Mouse (Mus musculus) forebrain, embryonic 16.5 days (tissue): ENCODE measurements at regions not wholly inside any gene's neighbourhood (a gene's known extent, or its start where the extent isn't known, plus 50 kb on each side); places are given as distances from the start of the nearest gene placed in this dataset.
"Not testable (repeated sequence)": the region's sequence is repeated elsewhere in the genome, so short reads cannot be mapped to it uniquely, and the experiment has no call there.

Experiments
- ATAC-seq: fragments of 200-750 bp; cut with Nextera tagmentation; 2 replicates; pipeline ENCODE4 v1.8.0; 2017; ENCODE audit warnings: mild to moderate bottlenecking, moderate library complexity
- H3K27ac ChIP-seq: fragments of 300-500 bp; sonication (generic); 2 replicates; pipeline ENCODE4 v1.5.1; 2014; ENCODE audit warnings: low read length, control low read depth
- H3K27me3 ChIP-seq: fragments of 300-500 bp; sonication (generic); replicated peaks from 2 replicates; pipeline ENCODE4 v1.6.1; 2014; ENCODE audit warnings: low read length; ENCODE audit not compliant: control insufficient read depth, insufficient read depth
- H3K36me3 ChIP-seq: fragments of 300-500 bp; sonication (generic); 2 replicates; pipeline ENCODE4 v1.6.1; 2014; ENCODE audit not compliant: control insufficient read depth, insufficient read depth
- H3K4me1 ChIP-seq: fragments of 300-500 bp; sonication (generic); replicated peaks from 2 replicates; pipeline ENCODE4 v1.6.1; 2014; ENCODE audit warnings: low read length; ENCODE audit not compliant: control insufficient read depth, insufficient read depth
- H3K4me2 ChIP-seq: fragments of 300-500 bp; sonication (generic); 2 replicates; pipeline ENCODE4 v1.6.1; 2014; ENCODE audit warnings: mild to moderate bottlenecking, low read length, control low read depth
- H3K4me3 ChIP-seq: fragments of 300-500 bp; sonication (generic); replicated peaks from 2 replicates; pipeline ENCODE4 v1.5.1; 2014; ENCODE audit warnings: mild to moderate bottlenecking, low read length, control low read depth
- H3K9ac ChIP-seq: fragments of 300-500 bp; sonication (generic); replicated peaks from 2 replicates; pipeline ENCODE4 v1.6.1; 2014; ENCODE audit warnings: low read depth, low read length, control low read depth
- H3K9me3 ChIP-seq: fragments of 300-500 bp; sonication (generic); 2 replicates; pipeline ENCODE4 v1.6.1; 2016; ENCODE audit warnings: low read length; ENCODE audit not compliant: control insufficient read depth
- WGBS: fragments of 180-500 bp; shearing (Covaris S2); extraction: QIAGEN DNeasy Blood & Tissue Kit; methylation state at CpG from one replicate; pipeline ENCODE4 v1.1.7; 2014; 5-methylcytosine and 5-hydroxymethylcytosine counted together

GRCm38 (mm10) chr15:52464226-52465138, 1420.2 kb upstream of the Gm7489 start:
- no peak for ATAC-seq
- WGBS, result 13% methylated on average over 8 of the region's 8 CpGs
- Histone ChIP-seq H3K27ac (no peak overlapping the region), H3K4me1 (peaks cover 5% of the 10 kb centered on the region), H3K4me3 (no peak overlapping the region), H3K36me3 (no peaks in the 10 kb centered on the region), H3K27me3 (no peaks in the 10 kb centered on the region), H3K9me3 (no peaks in the 10 kb centered on the region), H3K9ac (no peak overlapping the region), H3K4me2 (peak overlapping the region; percentile 5; the same call in 1 of the 2 replicates)

GRCm38 (mm10) chr15:52478124-52478523, 1406.6 kb upstream of the Gm7489 start:
- not testable (repeated sequence) for H3K36me3 ChIP-seq, H3K9ac ChIP-seq, H3K9me3 ChIP-seq, H3K4me3 ChIP-seq, H3K4me1 ChIP-seq, H3K4me2 ChIP-seq, H3K27ac ChIP-seq, H3K27me3 ChIP-seq, ATAC-seq
- WGBS, result 94% methylated on average over 17 of the region's 20 CpGs

DNA sequence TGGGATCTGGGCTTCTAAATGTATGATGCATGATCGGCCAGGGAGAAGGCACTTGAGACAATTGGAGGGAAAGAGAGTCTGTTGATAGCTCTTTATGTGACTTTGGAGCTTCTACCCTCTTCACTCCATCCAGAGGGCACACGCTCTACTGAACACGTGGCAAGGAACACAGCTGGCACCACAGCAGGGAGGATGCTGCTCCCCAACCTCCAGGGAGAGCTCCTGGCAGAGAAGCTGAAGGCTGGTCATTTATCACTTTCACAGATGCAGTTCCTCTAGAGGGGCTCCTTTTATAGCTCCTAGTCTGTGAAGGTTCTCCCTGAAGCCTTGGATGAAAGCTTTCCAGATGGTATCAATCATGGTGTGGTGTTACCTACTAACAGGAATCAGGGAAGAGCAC, 1403.9 kb upstream of the Gm7489 start:
- H3K27me3 ChIP-seq, result no peaks in the 10 kb centered on the region
- no peak overlapping the region for H3K27ac ChIP-seq
- H3K9ac ChIP-seq, result no peak overlapping the region
- H3K4me2 ChIP-seq, result no peak overlapping the region
- no peak for ATAC-seq
- H3K36me3 ChIP-seq, result no peaks in the 10 kb centered on the region
- WGBS, result 68% methylated on average over 3 of the region's 3 CpGs
- H3K4me3 ChIP-seq, result no peak overlapping the region
- no peaks in the 10 kb centered on the region for H3K4me1 ChIP-seq
- no peaks in the 10 kb centered on the region for H3K9me3 ChIP-seq

DNA sequence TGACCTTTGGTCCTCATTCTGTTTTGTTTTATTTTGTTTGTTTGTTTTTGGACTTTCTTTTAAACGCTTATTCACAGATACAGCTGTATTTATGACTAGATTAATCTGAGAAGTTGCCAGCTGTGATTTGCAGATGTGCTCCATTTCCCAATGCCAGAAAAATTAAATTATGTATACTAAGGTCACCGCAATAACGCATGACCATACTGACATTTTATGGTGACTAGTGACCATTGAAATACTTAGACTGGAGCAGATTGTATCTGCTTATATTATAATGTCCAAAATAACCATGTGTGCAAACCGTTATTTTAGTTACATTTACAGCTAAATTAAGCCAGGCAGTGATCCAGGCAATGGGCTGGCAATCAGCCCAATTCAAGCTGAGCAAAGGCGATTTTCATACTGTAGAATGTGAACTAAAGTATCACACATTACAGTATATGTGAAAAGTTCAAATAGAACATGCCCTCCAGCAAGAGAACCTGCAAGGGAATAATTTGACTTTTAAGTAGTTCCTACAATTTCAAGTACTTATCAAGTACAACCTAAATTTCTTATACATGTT, 1401.0 kb upstream of the Gm7489 start:
- Histone ChIP-seq H3K9ac (no peak overlapping the region), H3K4me2 (no peak overlapping the region), H3K9me3 (no peaks in the 10 kb centered on the region), H3K27ac (no peak overlapping the region), H3K4me1 (no peaks in the 10 kb centered on the region), H3K36me3 (no peaks in the 10 kb centered on the region), H3K27me3 (no peaks in the 10 kb centered on the region), H3K4me3 (no peak overlapping the region)
- ATAC-seq, result no peak
- WGBS, result 58% methylated on average over 5 of the region's 5 CpGs

GRCm38 (mm10) chr15:52484276-52484675, 1400.4 kb upstream of the Gm7489 start:
- Histone ChIP-seq H3K9ac (no peak overlapping the region), H3K4me1 (no peaks in the 10 kb centered on the region), H3K9me3 (no peaks in the 10 kb centered on the region), H3K27ac (no peak overlapping the region), H3K4me3 (no peak overlapping the region), H3K4me2 (no peak overlapping the region), H3K27me3 (no peaks in the 10 kb centered on the region), H3K36me3 (no peaks in the 10 kb centered on the region)
- ATAC-seq, result no peak
- 84% methylated on average over 5 of the region's 5 CpGs for WGBS

GRCm38 (mm10) chr15:52505278-52505831, 1379.4 kb upstream of the Gm7489 start:
- Histone ChIP-seq H3K27ac (no peak overlapping the region), H3K4me1 (no peaks in the 10 kb centered on the region), H3K9ac (no peak overlapping the region), H3K36me3 (no peaks in the 10 kb centered on the region), H3K27me3 (no peaks in the 10 kb centered on the region), H3K9me3 (no peaks in the 10 kb centered on the region), H3K4me3 (no peak overlapping the region), H3K4me2 (no peak overlapping the region)
- WGBS, result 32% methylated on average over 9 of the region's 9 CpGs
- peak; percentile 86 for ATAC-seq

DNA sequence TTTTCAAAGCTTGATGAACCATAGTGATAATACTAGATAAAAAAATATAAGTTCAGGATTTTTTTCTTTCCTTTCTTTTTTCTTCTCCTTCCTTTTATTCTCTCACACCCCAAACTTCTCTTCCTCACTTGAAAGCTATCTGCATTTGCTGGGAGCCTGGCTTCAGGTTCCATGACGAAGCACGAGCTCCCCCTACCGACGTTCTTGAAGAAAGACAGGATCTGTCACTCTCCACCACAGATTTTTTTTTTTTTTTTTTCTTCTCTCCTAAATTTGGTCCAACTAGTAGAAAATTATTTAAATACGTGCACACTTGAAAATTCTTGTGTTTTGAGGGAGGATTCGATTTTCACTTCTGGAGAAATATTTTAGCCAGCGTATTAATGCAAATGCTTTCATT, 1377.8 kb upstream of the Gm7489 start:
- Histone ChIP-seq H3K4me3 (no peak overlapping the region), H3K9ac (no peak overlapping the region), H3K4me1 (no peaks in the 10 kb centered on the region), H3K36me3 (no peaks in the 10 kb centered on the region), H3K4me2 (no peak overlapping the region), H3K9me3 (no peaks in the 10 kb centered on the region), H3K27ac (no peak overlapping the region), H3K27me3 (no peaks in the 10 kb centered on the region)
- WGBS, result 2% methylated on average over 7 of the region's 7 CpGs
- peak; percentile 49; the same call in 1 of the 2 replicates for ATAC-seq

DNA sequence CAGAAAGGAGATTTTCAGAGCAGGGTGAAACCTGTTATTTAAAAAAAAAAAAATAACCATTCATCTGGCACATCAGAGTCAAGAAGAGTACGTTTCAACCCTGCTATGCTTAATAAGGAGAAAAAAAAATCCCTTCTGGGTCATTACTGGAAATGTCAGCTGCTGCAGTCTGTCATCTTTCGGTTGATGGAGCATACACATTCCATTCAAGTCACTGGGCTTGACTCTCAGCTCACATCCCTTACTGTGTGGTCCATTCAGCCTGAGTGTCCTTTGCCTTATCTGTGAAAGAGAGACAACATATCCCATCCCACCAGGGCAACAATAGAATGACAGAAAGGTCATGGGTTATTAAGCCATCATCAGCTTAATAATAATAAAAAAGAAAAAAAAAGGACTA, 1376.1 kb upstream of the Gm7489 start:
- H3K9me3 ChIP-seq, result no peaks in the 10 kb centered on the region
- no peak for ATAC-seq
- no peak overlapping the region for H3K27ac ChIP-seq
- no peaks in the 10 kb centered on the region for H3K4me1 ChIP-seq
- H3K9ac ChIP-seq, result no peak overlapping the region
- WGBS, result 43% methylated on average over 2 of the region's 2 CpGs
- H3K27me3 ChIP-seq, result no peaks in the 10 kb centered on the region
- no peaks in the 10 kb centered on the region for H3K36me3 ChIP-seq
- no peak overlapping the region for H3K4me2 ChIP-seq
- H3K4me3 ChIP-seq, result no peak overlapping the region

DNA sequence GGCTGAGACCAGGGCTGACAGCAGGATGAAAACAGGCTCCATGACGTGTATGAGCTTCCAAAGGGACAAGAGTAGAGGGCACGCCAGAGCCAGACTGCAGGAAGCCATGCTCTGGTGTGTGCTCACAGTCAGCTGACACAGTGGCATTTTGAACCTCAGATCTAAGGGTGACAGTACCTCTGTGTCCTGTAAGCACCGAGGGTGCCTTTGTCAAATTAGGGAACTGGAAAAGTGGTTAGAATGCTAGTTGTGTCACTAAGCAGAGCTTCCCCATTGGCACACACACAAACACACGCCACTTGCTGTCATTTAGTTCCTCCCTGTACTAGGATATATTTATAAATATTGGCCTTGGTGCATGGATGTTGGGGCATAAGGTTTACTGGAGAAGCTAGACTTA, 1374.6 kb upstream of the Gm7489 start:
- no peak overlapping the region for H3K9ac ChIP-seq
- no peaks in the 10 kb centered on the region for H3K27me3 ChIP-seq
- no peak overlapping the region for H3K4me3 ChIP-seq
- no peaks in the 10 kb centered on the region for H3K4me1 ChIP-seq
- no peak overlapping the region for H3K4me2 ChIP-seq
- H3K36me3 ChIP-seq, result no peaks in the 10 kb centered on the region
- ATAC-seq, result no peak
- no peak overlapping the region for H3K27ac ChIP-seq
- 70% methylated on average over 4 of the region's 4 CpGs for WGBS
- no peaks in the 10 kb centered on the region for H3K9me3 ChIP-seq
